Mouse (Mus musculus): ENCODE data around the gene Ltbp4.
A peak's percentile ranks its signal among the peaks of the same experiment; 100 is the strongest.

Ltbp4 gene

DNA sequence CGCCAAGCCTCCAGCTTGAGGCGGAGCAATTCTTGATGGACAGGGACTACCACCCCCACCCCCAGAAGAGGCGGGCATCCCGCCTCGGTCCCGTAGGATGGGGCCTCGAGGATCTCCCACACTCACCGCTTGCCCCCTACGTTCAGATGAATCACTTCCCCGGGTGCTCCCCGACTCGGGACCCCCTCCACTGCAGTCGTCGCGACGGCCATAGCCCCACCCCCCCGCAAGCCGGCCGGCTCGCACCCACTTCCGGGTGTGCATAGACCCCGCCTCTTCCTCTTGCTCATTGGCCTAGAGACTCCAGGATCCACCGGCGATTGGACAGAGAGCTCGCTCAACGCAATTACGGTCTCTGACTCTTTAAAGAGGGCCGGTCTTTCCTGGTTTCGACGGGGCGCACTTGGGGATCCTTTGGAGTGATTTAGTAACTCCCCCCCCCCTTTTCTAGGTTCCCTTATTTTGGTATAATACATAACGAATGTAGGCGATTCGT, 18.3 kb upstream of the Ltbp4 start, which contains the start of gene Shkbp1:
Gene Shkbp1, minus strand, starts transcription at position 275 of the 496 bp plus-strand sequence.
- peak; percentile 86 for DNase-seq (ENCODE audit: low read depth, low spot score)

DNA sequence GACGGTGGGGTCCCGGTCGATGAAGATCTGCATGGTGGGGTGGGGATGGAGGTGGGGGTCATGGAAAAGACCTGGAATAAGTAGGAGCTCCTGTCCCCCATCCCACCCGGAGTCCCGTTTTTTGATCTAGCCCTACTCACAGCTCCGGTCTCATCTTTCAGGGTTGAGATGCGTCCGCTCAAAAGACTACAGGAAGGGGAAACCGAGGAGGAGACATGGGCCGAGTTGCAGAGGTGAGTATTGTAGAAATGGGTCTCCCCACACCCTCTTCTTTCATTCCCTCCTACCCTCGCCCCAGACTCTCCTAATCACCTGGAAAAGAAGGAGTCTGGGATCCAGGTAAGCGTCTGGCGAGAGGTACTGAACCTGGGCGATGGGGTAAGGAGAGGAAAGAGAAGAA, 17.8 kb upstream of the Ltbp4 start:
- no peak for DNase-seq (ENCODE audit: low read depth, low spot score)

DNA sequence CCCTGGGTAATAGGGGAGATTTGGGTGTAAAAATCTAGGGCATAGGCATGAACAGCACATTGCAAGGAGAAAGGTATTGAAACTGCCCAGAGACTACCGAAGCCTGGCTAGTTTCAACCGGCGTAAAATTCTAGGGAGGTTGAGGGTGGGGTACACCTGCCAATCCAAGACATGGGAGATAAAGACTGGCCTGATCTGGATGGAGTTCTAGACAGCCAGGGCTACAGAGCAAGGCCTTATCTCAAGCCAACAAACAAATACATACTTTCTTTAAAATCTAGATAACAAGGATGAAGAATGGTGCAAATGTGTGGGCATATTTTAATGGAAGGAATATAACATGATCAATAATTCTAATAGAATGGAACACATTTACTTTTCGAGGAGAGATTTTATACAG, 17.3 kb upstream of the Ltbp4 start:
- DNase-seq (ENCODE audit: low read depth, low spot score) = no peak

DNA sequence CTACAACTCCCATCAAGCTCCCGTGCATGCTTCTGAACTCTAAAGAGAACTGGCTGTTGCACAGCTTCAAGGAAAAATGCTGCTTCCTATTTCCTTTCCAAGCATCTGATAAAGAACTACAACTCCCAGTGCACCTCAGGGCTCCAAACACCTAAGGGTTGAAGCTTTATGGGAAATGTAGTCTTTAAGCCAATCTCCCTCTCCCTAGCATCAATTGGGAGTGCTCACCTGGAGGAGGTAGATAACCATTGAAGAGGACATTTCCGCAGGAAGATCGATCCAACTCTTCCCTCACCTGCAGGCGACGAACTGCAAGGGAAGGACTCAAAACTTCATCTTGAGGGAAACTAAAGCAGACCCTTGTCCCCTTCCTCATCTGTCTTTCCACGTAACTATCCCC, 16.7 kb upstream of the Ltbp4 start:
- DNase-seq (ENCODE audit: low read depth, low spot score) = no peak

DNA sequence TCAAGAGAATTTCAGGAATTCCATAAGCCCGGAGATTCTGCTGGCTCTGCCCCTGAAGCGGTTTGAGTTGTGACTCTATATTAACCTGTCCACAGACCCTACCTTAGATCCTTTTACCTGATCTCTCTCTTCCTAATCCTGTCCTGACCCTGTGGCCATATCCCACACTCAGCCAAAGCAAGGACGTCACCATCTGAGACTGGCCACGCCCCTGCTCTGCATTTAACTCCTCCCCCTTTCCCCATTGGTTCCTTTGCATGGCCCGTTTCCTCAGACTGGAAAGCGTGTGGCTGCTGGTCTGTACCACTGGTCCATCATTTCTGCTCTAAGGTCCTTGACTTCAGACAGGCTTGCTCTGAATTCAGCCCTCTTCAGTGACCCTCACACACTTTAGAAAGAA, 8.0 kb upstream of the Ltbp4 start:
- no peak for DNase-seq (ENCODE audit: low read depth, low spot score)

DNA sequence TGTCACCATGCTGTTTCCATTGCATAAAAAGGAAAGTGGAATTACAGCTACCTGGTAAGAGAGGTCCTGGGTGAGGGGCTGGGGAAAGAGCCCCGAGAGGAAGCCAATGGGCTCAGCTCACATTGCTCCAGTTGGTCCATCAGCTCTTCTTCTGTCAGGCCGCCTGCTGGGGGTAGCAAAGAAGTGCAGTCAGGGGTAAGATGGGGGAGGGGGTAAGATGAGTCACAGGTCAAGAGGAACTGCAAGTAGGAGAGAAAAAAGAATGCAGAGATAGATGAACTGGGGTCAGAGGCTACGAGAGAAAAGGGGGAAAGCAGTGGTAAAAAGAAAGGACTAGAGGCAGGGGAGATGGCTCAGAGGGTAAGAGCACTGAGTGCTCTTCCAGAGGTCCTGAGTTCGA, 5.1 kb upstream of the Ltbp4 start:
- DNase-seq (ENCODE audit: low read depth, low spot score) = no peak

DNA sequence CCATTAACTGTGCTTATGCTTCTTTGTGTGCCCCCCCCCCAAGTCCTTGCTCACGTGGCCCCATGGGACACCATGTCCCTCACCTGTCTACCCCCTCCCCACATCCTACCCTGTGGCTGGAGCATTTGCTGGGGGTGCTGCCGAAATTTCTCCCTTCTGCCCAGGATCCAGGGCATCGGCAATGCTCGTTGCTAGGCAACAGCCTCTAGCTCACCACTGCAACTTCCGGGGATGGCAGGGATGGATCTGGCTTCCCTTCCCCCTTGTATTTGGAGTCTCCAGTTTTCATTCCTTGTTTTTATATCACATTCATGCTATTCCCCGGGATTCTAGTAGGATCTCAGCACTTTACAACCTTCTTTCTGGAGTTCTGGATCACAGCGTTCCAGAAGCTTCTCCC, 2.0 kb upstream of the Ltbp4 start:
- DNase-seq (ENCODE audit: low read depth, low spot score) = peak; percentile 77

DNA sequence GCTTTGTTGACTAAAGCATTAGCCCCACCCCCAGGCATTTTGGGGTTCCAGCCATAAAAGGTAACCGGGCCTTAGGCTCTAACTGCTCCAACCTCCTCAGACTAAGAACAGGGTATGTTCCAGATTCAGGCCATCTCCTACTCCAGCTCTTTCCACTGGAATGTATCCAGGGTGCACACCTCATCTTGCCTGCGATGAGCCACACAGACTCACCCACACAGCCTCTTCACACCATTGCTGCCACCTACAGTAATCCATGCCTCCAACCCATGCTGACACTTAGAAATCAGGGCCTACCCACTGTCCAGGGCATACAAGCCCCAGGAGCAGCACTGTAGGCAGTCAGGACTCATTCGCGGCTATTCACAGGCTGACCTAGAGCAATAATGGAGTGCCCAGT, 1.6 kb upstream of the Ltbp4 start:
- peak; percentile 44 for DNase-seq (ENCODE audit: low read depth, low spot score)

DNA sequence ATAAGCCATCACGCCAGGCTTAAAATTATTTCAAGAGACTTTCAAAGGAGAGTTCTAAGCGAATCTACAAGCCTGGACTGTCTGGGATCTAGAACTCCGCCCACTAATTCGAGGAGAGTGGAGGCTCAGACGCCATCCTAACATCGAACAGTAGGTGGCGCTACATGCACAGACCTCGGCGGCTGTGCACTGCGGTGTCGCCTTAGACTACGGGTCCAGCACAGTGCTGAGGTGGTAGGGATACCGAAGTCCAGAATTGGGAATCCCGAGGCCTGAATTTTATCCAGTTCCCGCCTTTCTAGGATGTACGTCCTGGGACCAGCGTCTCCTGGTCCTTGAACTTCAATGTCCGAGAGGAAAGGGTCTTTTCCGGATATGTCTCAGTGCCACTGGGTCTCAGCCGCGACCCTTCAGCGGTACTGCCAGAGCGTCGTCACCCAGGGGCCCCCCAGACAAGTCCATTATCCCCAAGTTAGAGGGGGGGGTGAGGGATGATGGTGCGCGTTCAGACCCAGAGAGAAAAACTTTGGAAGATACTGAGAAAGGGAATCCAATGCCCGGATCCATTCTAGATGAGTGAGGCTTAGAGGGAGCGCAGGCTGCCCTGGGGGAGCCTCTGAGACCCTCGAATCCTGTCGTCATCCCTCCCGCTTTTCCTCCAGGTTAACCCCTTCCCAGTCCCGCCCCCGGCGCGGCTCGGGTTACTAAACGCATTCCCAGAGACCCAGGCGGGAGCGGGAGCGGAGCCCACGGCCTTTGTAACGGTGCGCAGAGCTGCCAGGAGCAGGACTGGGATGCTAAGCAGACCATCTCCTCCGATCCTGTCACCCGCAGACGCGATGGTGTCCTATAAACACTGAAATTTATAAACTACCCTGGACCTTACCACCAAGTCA, 1.3 kb downstream of the Ltbp4 start:
- peak; percentile 63 for DNase-seq (ENCODE audit: low read depth, low spot score)

DNA sequence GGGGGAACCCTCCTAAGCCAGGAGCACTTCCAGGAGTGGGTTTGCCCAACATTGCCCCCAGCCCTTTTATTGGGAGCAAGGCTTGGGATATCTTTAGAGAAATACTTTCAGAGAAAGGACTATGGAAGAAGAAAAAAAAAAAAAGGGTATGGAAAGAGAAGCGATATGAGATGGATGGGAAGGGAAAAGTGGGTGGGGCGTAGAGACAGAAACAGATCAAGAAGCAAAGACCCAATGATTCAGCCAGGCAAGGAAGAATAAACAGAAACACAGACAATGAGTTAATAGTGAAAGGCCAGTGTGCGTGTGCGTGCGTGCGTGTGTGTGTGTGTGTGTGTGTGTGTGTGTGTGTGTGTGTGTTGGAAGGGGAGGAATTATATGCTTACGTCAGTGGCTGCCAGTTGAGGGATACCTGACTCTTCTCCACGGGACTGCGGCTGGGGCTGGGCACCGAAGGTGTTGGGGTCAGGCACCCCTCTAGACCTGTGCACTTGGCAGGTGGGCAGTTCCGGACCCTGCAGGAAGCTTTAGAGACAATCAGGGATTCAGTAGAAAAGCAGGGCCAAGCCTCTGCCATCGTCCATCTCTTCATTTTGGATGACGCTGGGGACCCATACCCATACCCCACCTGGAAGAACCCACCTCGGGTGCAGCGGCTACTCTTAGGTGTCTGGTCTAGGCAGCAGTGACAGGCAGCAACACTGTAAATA, 2.3 kb downstream of the Ltbp4 start:
- DNase-seq (ENCODE audit: low read depth, low spot score) = no peak

DNA sequence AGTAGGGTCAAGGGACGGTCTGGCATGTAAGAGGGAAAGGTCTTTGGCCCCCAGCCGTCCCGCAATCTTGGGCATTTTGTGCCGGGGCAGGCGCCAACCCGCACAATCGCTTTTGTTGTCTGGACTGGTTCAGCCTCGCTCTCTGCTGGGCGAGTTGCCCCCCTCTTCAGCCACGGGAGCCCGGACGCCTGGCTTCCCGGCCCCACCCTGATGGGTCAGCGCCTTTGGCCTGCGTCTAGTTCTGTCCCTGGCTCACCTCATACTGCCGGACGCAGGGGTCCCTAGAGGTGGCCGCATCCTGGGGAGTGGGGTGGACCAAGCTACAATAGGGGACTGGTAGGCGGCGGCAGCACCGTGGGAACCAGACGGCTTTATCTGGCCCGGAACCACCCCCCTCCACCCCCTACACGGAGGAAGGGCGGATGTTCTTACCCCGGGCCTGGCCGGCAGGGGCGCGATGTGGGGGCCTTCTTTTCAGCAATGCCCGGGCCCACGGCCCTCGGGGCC, 3.0 kb downstream of the Ltbp4 start:
- DNase-seq (ENCODE audit: low read depth, low spot score) = no peak

DNA sequence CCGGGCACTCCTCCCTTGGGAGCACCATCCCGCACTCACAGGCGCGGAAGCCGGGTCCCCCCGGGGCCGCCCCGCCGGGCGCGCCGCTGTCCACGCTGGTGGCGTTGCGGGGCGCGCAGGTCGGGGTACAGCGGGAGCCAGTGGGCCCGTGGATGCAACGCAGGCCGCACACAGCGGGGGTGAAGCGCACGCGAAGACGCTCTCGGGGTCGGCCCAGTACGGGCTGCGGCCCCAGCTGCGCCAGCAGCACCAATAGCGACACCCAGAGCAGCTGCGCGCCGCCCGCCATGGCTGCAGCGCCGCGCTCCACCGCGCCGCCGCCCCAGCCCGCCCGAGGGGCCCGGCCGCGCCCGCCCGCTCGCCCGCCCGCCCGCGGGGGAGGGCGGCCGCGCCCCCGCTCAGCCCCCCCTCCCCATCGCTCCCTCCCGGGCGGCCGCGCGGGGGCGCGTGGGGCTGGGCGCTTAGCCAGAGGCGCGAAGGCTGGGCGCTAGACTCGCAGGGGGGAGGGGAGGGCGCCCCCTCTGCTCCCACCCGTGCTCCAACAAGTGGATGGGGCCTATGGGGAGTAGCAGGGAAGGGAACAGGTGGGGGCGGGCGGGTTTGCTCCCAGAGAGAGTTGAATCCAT, 4.1 kb downstream of the Ltbp4 start:
- DNase-seq (ENCODE audit: low read depth, low spot score) = no peak

DNA sequence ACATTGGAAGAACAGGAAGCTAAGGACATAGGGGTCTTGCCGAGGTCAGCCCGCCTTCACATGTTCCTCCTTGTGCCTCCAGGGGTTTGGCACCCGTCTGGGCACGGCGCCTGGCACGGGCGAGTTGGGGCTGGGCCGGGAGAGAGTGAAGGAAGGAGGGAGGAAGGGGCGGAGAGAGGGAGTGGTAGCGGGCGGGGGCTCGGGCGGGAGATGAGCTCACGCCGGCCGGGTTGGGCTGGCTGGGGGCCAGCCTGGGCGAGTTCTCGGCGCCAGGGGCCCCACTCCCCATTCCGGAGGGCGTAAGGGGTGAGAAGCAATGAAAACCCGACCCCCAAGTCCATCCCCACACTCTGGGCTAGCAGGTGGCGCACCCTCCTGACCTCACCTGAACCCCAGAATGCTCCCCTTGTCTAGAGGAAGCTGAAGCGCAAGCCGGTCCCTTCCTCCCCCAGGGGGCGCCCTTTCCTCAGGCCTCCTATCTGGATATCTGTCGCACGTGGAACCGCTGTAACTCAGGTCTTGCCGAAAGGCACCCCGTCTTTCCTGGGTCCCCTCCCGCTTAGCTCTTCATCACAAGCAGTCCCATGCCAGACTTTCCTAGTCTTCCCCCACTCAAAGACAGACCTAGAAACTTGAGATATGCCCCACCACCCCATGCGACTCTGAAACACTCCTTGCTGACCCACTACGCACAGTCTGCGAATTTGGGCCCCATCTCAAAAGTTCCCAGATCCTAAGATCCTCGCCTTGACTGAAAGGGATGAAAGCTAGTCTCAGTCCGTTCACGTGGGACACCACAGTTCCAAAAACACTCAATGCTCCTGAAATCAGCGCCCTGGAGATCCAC, 4.9 kb downstream of the Ltbp4 start:
- no peak for DNase-seq (ENCODE audit: low read depth, low spot score)

DNA sequence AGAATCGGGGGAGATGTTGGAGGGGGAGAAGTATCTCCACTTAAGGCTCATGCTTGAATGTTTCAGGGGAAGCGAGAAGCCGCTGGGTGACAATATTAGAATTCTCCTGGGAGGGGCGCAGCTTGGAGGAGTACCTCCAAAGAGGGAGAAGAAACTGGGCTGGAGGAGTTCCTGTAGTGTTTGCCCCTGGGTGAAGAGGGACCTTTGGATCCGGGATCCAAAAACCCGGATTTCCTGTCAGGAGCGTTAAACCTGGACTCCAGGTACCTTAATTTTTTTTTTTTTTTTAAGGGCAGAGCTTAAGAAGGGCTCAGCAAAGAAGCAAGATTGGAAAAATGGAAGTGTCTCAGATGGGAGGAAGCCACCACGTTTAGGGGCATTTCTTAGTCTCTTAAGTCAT, 5.6 kb downstream of the Ltbp4 start:
- DNase-seq (ENCODE audit: low read depth, low spot score) = no peak

DNA sequence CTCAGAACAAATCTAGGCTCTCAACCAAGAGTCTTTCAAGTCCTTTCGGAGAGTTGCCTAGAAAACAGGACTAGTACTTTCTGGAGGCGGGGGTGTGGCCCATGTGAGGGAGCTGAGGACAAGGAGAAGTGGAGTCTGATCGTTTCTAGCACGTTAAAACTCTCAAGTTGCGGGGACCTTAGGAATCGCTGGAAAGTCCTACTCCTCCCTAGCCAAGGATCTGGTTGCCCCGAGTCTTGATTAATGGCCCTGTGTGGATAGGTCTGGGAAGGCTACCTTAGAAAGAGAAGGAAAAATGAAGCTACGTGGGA, 6.0 kb downstream of the Ltbp4 start:
- DNase-seq (ENCODE audit: low read depth, low spot score) = no peak

DNA sequence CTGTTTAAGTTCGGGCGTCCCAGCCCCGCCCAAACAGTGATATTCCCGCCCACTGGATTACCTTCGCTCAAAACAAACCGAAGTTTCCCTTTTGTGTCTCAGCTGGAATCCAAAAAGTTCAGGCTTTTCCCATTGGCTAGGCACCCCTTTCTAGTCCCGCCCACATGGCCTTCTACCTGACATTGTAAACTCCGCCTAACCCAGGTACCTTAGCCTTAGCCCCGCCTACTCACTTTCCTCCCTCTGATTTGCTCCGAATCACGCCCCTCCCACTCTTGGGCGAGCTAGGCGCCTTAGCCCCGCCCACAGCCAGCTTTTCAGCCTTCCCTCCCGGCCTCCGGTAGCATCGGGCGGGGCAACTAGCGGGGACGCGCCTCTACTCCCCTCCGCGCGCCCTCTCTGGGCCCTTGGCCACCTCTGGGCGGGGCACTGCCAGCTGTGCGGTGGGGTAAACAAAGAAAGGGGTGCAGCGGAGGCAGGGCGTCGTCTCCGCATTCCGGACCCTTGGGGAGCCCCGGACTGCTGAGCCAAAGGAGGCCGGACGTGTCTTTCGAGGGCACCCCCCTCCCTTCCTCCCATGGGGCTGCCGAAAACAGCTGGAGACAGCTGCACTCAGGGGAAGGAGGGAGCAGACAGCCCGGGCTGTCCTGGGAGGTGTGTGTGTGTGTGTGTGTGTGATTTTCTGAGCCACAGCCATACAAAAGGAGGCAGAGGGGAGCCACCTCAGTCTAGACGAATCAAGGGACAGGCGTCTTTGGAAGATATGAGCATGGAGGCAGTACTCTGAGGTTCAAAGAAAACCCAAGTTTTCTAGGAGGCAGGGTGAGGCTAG, 6.6 kb downstream of the Ltbp4 start:
- peak; percentile 40 for DNase-seq (ENCODE audit: low read depth, low spot score)

DNA sequence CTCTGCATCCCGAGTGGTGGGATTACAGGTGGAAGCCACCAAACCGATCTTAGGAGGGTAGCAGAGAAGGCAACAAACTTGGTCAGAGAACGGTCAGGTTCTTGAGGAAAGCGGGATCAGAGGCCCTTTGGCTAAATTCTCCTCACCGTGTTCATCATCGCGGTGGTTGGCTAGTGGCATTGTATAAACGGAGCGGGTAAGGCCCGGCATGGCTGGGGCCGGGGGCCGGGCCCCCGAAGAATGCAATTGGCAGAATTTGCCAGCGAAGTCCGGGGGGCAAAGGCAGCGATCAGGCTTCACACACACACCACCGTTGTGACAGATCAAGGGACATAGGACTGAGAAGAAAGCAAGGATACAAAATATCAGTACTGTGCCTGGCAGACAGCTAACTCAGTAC, 7.5 kb downstream of the Ltbp4 start:
- DNase-seq (ENCODE audit: low read depth, low spot score) = no peak

DNA sequence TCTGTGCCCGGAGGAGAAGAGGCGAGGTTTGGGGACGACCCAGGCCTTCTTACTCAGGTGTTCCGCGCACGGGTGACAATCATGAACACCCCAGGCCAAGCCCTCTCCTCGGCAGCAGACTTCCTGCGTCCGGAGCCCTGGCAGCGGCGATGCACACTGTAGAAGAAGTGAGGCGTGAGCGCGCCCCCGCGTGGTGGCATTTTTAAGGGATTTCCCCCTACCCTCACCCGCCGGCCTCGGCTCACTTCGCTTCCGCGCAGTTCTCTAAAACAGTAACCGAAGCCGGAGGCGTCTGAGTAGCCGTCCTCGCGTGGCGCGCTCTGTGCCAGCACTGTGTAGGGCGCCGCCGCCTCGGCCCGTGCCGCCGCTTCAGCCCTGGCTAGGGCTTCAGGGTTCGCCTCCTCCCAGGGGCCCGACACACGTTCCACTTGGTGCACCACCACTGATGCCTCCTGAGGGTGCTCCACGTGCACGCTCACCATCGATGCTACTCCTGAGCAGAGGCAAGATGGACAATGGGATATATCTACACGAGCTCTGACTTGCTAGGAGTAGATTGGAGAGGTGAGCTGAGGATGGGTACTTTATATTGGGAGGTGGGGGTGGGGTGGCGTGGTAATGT, 8.1 kb downstream of the Ltbp4 start:
- no peak for DNase-seq (ENCODE audit: low read depth, low spot score)

DNA sequence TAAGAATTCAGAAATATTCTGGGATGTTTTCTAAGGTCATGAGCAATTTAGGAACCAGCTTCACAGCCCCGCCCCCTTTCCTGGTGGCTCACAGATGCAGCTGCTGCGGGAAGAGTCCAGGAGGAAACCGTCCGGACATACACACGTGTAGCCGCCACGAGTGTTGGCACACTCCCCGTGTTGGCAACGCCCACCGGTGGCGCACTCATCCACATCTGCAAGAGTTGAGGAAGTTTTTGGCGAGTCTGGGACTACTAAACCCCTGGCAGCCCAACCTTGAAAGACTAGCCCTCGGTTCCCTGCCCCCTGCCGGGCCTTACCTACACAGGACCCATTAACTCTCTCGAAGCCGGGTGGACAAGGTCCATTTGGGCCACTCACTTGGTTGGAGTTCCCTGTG, 8.8 kb downstream of the Ltbp4 start:
- no peak for DNase-seq (ENCODE audit: low read depth, low spot score)

DNA sequence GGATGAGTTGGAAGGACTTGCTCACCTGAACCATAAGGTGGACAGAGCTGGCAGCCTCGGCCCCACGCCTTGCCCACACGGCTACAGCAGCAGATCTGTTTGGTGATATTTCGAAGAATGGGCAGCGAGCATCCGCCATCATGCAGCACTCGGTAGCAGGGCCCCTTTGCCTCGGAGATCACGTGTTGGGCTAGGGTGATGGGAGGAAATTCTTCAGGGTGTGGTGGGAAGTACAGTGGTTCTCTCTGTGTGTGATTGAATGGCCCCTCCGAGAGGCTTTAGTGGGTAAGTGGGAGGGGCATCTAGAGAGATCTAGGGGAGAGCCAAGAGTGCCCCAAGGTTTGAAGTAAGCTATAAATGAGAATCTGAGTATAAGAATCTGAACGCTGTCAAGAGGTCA, 9.3 kb downstream of the Ltbp4 start:
- no peak for DNase-seq (ENCODE audit: low read depth, low spot score)

All from telencephalon, adult 2 months (tissue).